Mouse (Mus musculus): Measurements from ENCODE around the gene Clspn. TPM values are rescaled to one million over a fixed set of nuclear protein-coding genes. Genes with fewer than 3 reads are reported as not detected.
A peak's percentile ranks its signal among the peaks of the same experiment; 100 is the strongest.

Gene Clspn
- polyA plus RNA-seq, 1 experiment from 2014 or later, result 8.1 TPM

DNA sequence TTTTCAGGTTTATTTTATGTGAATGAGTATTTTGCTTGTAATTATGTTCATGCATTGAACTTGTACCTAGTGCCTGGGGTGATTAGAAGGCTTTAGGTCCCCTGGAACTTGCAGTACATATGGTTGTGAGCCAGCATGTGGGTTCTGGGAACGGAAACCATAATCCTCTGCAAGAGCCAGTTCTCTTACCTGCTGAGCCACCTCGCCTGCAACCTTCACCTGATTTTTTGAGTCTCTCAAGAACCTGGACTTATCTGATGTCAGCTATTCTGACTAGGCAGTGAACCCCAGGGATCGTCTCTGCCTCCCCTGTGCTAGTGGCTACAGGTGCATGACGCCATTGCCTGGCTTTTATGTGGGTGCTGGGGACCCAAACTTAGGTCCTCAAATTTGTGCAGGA is 49.0 kb downstream of the Clspn start:
- Histone ChIP-seq H3K27me3 (ENCODE audit: control insufficient read depth, insufficient read depth, low read length) (peaks cover 45% of the 10 kb centered on the region), H3K27ac (replicated peaks; ENCODE audit: low read depth, low read length) (no peak overlapping the region), H3K4me3 (replicated peaks; ENCODE audit: low read depth, low read length) (no peak overlapping the region), H3K4me2 (ENCODE audit: low read length) (no peak overlapping the region), H3K9ac (replicated peaks; ENCODE audit: low read length) (no peak overlapping the region), H3K9me3 (ENCODE audit: control insufficient read depth, low read length) (no peaks in the 10 kb centered on the region), H3K36me3 (ENCODE audit: control insufficient read depth, insufficient read depth, low read length) (no peaks in the 10 kb centered on the region), H3K4me1 (ENCODE audit: control insufficient read depth, insufficient read depth, low read length) (peaks cover 8% of the 10 kb centered on the region)
- WGBS, result 81% methylated on average over 4 of the region's 4 CpGs
- DNase-seq (no peak), ATAC-seq (ENCODE audit: low FRiP score, low TSS enrichment) (no peak)

DNA sequence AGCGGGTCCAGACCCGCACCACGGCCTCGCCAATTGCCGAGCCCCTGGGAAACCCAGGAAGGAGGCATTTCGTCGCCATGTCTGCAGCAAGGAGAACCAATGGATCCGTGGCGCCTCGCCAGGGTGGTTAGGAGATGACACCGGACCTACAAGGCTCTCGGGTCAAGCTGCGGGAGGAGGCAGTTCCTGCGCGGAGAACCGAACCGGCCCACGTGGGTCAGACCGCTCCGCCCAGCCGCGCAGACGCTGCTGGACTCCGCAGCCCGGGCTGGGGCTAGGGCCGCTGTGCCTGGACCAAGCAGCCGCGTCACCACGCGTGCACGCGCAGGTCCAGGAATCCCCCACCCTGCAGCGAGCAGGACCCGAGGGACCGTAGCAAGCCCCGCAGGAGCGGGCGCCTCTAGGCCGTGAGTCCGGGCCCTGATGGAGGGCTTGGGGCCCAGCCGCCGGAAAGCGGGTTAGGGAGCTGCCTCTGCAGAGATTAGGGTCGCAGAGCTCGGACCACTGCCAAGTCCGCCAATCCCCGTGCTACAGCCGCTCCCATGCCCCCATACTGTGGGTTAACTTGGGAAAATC is 53.0 kb downstream of the Clspn start, which contains the start of gene 5730409E04Rik:
Gene 5730409E04Rik (plus strand): TSS at position 213 of the 576 bp plus-strand sequence.
- peak; percentile 78 for DNase-seq
- H3K9me3 ChIP-seq (ENCODE audit: control insufficient read depth, low read length), result no peaks in the 10 kb centered on the region
- H3K4me1 ChIP-seq (ENCODE audit: control insufficient read depth, insufficient read depth, low read length), result no peaks in the 10 kb centered on the region
- 0 out of 2 replicates have a peak, but pooled peaks cover 4% of the 10 kb centered on the region for H3K36me3 ChIP-seq (ENCODE audit: control insufficient read depth, insufficient read depth, low read length)
- peak within 1 kb of the TSS; percentile 76 for H3K4me2 ChIP-seq (ENCODE audit: low read length)
- H3K9ac ChIP-seq (replicated peaks; ENCODE audit: low read length), result peak within 1 kb of the TSS; percentile 74
- peak within 1 kb of the TSS; percentile 53 for H3K4me3 ChIP-seq (replicated peaks; ENCODE audit: low read depth, low read length)
- under 1% methylated on average over 48 of the region's 48 CpGs for WGBS
- H3K27me3 ChIP-seq (ENCODE audit: control insufficient read depth, insufficient read depth, low read length), result peaks cover 66% of the 10 kb centered on the region
- H3K27ac ChIP-seq (replicated peaks; ENCODE audit: low read depth, low read length), result peak within 1 kb of the TSS; percentile 45; the same call in 1 of the 2 replicates
- peak; percentile 63 for ATAC-seq (ENCODE audit: low FRiP score, low TSS enrichment)

DNA sequence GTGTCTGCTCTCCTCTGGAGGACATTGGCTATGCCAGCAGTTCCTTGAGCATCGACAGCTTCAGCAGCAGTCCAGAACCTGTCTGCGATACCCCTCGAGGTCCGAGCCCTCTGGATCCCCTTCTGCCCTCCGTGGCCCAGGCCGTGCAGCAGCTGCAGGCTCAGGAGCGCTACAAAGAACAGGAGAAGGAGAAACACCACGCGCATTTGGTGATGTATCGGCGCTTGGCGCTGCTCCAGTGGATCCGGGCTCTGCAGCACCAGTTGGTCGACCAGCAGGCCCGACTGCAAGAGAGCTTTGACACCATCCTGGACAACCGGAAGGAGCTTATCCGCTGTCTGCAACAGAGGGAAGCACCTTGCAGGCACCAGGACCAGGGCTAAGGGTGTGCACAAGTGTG is 55.3 kb downstream of the Clspn start:
- Histone ChIP-seq H3K9me3 (ENCODE audit: control insufficient read depth, low read length) (no peaks in the 10 kb centered on the region), H3K4me2 (ENCODE audit: low read length) (no peak overlapping the region), H3K9ac (replicated peaks; ENCODE audit: low read length) (no peak overlapping the region), H3K4me1 (ENCODE audit: control insufficient read depth, insufficient read depth, low read length) (no peaks in the 10 kb centered on the region), H3K4me3 (replicated peaks; ENCODE audit: low read depth, low read length) (no peak overlapping the region), H3K36me3 (ENCODE audit: control insufficient read depth, insufficient read depth, low read length) (0 out of 2 replicates have a peak, but pooled peaks cover 4% of the 10 kb centered on the region), H3K27ac (replicated peaks; ENCODE audit: low read depth, low read length) (no peak overlapping the region), H3K27me3 (ENCODE audit: control insufficient read depth, insufficient read depth, low read length) (peaks cover 65% of the 10 kb centered on the region)
- ATAC-seq (ENCODE audit: low FRiP score, low TSS enrichment), result no peak
- DNase-seq, result no peak
- 88% methylated on average over 17 of the region's 17 CpGs for WGBS

DNA sequence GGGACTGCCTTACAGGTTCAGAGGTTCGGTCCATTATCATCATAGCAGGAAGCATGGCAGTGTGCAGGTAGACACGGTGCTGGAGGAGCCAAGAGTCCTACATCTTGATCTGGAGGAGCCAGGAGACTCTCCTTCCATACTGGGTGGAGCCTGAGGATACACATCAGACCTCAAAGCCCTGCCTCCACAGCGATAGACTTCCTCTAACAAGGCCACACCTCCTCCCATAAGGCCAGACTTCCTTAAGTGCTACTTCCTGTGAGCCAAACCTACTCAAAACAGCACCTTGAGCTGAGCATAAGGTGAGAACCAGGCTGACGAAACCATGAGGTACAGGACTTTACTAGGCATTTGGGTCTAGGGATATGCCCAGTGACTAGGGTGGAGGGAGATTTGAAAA is 59.6 kb downstream of the Clspn start:
- Histone ChIP-seq H3K36me3 (ENCODE audit: control insufficient read depth, insufficient read depth, low read length) (0 out of 2 replicates have a peak, but pooled peaks cover 4% of the 10 kb centered on the region), H3K4me2 (ENCODE audit: low read length) (no peak overlapping the region), H3K27ac (replicated peaks; ENCODE audit: low read depth, low read length) (no peak overlapping the region), H3K4me1 (ENCODE audit: control insufficient read depth, insufficient read depth, low read length) (peaks cover 13% of the 10 kb centered on the region), H3K27me3 (ENCODE audit: control insufficient read depth, insufficient read depth, low read length) (peaks cover 58% of the 10 kb centered on the region), H3K4me3 (replicated peaks; ENCODE audit: low read depth, low read length) (no peak overlapping the region), H3K9ac (replicated peaks; ENCODE audit: low read length) (no peak overlapping the region), H3K9me3 (ENCODE audit: control insufficient read depth, low read length) (no peaks in the 10 kb centered on the region)
- no peak for ATAC-seq (ENCODE audit: low FRiP score, low TSS enrichment)
- DNase-seq, result no peak
- 92% methylated on average over 4 of the region's 4 CpGs for WGBS

DNA sequence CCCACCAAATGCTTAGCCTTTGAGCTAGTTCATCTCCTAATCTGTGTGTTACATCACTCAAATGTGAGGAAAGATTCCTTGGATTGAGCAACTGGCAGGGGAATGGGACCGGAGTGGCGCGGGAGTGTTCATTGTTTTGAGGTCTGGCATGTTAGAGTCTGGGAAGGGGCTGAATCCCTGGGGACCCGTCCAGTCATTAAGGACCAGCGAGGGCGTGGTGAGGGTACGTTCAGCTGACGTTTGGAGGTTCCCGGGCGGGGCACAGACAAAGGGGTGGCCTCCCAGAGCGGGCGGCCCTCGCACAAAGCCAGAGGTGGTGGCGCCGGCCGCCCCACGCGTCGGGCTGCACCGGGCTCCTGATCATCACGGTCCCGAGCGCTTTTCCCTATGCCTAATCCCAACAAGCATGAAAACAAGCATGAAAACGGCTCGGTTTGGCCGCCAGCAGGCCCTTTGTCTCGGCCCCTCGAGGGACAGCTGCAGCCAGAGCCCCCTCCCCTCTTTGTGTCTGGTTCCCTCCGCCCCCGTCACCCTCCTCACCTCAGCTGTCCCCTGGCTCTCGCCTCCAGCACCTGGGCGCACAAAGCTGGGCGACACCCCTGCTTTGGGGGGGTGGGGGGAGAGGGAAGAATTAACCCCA is 63.1 kb downstream of the Clspn start:
- under 1% methylated on average over 33 of the region's 33 CpGs for WGBS
- Histone ChIP-seq H3K9me3 (ENCODE audit: control insufficient read depth, low read length) (no peaks in the 10 kb centered on the region), H3K4me2 (ENCODE audit: low read length) (peak overlapping the region; percentile 52), H3K9ac (replicated peaks; ENCODE audit: low read length) (peak overlapping the region; percentile 37), H3K4me3 (replicated peaks; ENCODE audit: low read depth, low read length) (peak overlapping the region; percentile 23), H3K4me1 (ENCODE audit: control insufficient read depth, insufficient read depth, low read length) (peaks cover 13% of the 10 kb centered on the region), H3K27ac (replicated peaks; ENCODE audit: low read depth, low read length) (peak overlapping the region; percentile 66), H3K27me3 (ENCODE audit: control insufficient read depth, insufficient read depth, low read length) (peaks cover 45% of the 10 kb centered on the region), H3K36me3 (ENCODE audit: control insufficient read depth, insufficient read depth, low read length) (no peaks in the 10 kb centered on the region)
- peak; percentile 79 for DNase-seq
- peak; percentile 88 for ATAC-seq (ENCODE audit: low FRiP score, low TSS enrichment)

DNA sequence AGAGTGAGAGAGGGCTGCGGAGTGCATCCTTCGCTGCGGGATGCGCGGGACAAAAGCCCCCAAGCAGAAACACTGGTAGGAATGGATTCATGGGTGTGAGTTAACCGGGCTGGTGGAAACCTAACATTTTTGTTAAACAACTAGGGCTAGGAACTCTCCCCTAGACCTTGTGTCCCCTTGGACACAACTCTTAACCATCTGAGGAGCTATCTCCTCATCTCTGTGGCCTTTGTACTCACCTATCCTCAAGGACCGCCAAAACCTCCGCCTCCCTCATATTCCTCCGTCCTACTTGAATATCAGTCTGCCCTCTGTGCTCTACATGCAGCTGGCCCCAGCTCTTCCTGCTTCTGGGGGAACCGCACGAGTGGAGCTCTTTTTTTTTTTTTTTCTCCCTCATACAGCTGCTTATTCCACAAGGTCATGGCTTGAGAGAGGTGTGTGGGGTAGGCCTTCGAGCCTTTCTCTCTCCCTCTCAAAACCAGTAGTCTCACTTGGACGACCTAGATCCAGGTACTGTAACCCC is 63.7 kb downstream of the Clspn start:
- Histone ChIP-seq H3K9me3 (ENCODE audit: control insufficient read depth, low read length) (no peaks in the 10 kb centered on the region), H3K4me1 (ENCODE audit: control insufficient read depth, insufficient read depth, low read length) (peaks cover 13% of the 10 kb centered on the region), H3K27ac (replicated peaks; ENCODE audit: low read depth, low read length) (peak overlapping the region; percentile 66), H3K36me3 (ENCODE audit: control insufficient read depth, insufficient read depth, low read length) (no peaks in the 10 kb centered on the region), H3K4me2 (ENCODE audit: low read length) (peak overlapping the region; percentile 52), H3K4me3 (replicated peaks; ENCODE audit: low read depth, low read length) (peak overlapping the region; percentile 23), H3K9ac (replicated peaks; ENCODE audit: low read length) (peak overlapping the region; percentile 37), H3K27me3 (ENCODE audit: control insufficient read depth, insufficient read depth, low read length) (peaks cover 42% of the 10 kb centered on the region)
- whole genome bisulfite sequencing, result 8% methylated on average over 13 of the region's 13 CpGs
- ATAC-seq (ENCODE audit: low FRiP score, low TSS enrichment), result no peak
- no peak for DNase-seq

DNA sequence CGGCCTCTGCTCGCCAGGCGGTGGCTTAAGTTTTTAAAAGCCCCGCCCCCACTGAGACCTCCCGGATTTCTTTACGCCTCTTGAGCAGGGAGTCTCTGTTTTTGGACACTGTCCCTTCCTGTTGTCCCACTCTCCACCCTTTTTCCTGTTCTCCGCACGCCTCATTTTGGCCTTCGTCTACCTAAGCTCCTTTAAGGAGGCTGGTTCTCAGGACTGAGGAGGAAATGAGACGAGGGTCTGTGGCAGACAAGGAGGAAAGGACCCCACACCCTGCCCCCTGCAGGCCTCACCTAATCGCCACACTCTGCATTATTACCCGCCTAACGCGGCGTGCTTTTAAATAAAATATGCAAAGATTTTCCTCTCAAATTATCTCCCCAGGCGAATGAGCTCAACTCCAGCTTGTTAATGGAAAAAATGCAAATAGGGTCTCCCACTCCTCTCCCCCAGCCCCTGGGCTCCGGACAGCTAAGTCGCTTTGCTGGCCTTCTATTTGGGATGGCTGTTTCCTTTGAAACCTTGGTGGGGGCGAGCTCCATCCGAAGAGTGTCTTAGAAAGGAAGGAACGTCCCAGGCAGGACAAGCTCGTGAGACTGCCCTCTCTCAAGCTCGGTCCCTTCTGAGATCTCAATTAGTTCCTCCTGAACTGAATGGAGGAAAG is 70.4 kb downstream of the Clspn start:
- Histone ChIP-seq H3K9me3 (ENCODE audit: control insufficient read depth, low read length) (no peaks in the 10 kb centered on the region), H3K36me3 (ENCODE audit: control insufficient read depth, insufficient read depth, low read length) (no peaks in the 10 kb centered on the region), H3K4me3 (replicated peaks; ENCODE audit: low read depth, low read length) (no peak overlapping the region), H3K9ac (replicated peaks; ENCODE audit: low read length) (no peak overlapping the region; the same call in 1 of the 2 replicates), H3K27me3 (ENCODE audit: control insufficient read depth, insufficient read depth, low read length) (peaks cover 10% of the 10 kb centered on the region; the same call in 1 of the 2 replicates), H3K4me1 (ENCODE audit: control insufficient read depth, insufficient read depth, low read length) (peaks cover 9% of the 10 kb centered on the region; the same call in 1 of the 2 replicates), H3K27ac (replicated peaks; ENCODE audit: low read depth, low read length) (peak overlapping the region; percentile 68), H3K4me2 (ENCODE audit: low read length) (peak overlapping the region; percentile 35)
- WGBS, result 1% methylated on average over 23 of the region's 23 CpGs
- ATAC-seq (ENCODE audit: low FRiP score, low TSS enrichment) (peak; percentile 66; the same call in 1 of the 2 replicates), DNase-seq (peak; percentile 80)

DNA sequence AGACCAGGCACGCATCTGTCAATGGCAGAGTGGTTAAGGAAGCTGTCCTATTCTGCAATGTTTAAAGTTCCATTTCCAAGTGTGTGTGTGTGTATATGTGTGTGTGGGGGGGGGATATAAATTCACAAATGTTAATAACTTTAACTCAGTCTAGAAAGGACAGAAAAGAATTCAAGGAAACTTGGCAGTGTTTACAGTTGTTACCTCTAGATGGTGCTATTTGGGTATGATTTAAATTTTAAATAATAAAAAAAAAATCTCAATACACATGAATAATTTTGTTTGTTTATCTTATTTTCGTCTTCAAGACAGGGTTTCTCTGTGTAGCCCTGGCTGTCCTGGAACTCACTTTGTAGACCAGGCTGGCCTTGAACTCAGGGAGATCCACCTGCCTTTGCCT is 75.2 kb downstream of the Clspn start:
- H3K4me2 ChIP-seq (ENCODE audit: low read length), result no peak overlapping the region
- no peaks in the 10 kb centered on the region for H3K36me3 ChIP-seq (ENCODE audit: control insufficient read depth, insufficient read depth, low read length)
- H3K4me1 ChIP-seq (ENCODE audit: control insufficient read depth, insufficient read depth, low read length), result peaks cover 9% of the 10 kb centered on the region; the same call in 1 of the 2 replicates
- WGBS, result 43% methylated on average over 2 of the region's 2 CpGs
- H3K27ac ChIP-seq (replicated peaks; ENCODE audit: low read depth, low read length), result no peak overlapping the region
- ATAC-seq (ENCODE audit: low FRiP score, low TSS enrichment), result no peak
- peaks cover 18% of the 10 kb centered on the region; the same call in 1 of the 2 replicates for H3K27me3 ChIP-seq (ENCODE audit: control insufficient read depth, insufficient read depth, low read length)
- H3K9ac ChIP-seq (replicated peaks; ENCODE audit: low read length), result no peak overlapping the region
- no peak overlapping the region for H3K4me3 ChIP-seq (replicated peaks; ENCODE audit: low read depth, low read length)
- no peak for DNase-seq
- no peaks in the 10 kb centered on the region for H3K9me3 ChIP-seq (ENCODE audit: control insufficient read depth, low read length)
